In genomic region chr16:88060936-88061335, GRCm38 (mm10) we compare ENCODE assay signal across 17 mouse cellular contexts.
"Had no signal": no experiment of that assay in that cellular context is flagged by ENCODE, and none has a peak within 500 bp of the region (broad histone marks: within the 10 kb centered on the region; RNA-seq: fewer than 3 reads in every experiment).

No protein-coding gene starts in this region.

- H3K36me3 ChIP-seq: lung, embryonic 15.5 days; midbrain, embryonic 13.5 days; midbrain, embryonic 15.5 days; neural tube, embryonic 12.5 days; stomach, embryonic 15.5 days had no signal

- H3K27ac ChIP-seq: lung, embryonic 15.5 days; macrophage; midbrain, embryonic 13.5 days; midbrain, embryonic 15.5 days; neural tube, embryonic 12.5 days; stomach, embryonic 15.5 days; stomach, postnatal 0 days had no signal

- ATAC-seq: liver, postnatal 0 days; lung, postnatal 0 days; midbrain, embryonic 13.5 days; midbrain, embryonic 15.5 days had no signal

- H3K9me3 ChIP-seq: lung, embryonic 15.5 days; midbrain, embryonic 13.5 days; midbrain, embryonic 15.5 days; neural tube, embryonic 12.5 days; stomach, embryonic 15.5 days had no signal

- H3K9ac ChIP-seq: liver, postnatal 0 days; lung, embryonic 15.5 days; midbrain, embryonic 13.5 days; midbrain, embryonic 15.5 days; neural tube, embryonic 12.5 days; stomach, embryonic 15.5 days had no signal

- DNase-seq: liver, postnatal 0 days; lung, adult 2 months; lung, postnatal 14 days; lung, postnatal 36 days; right cerebral cortex, postnatal 14 days; thymus, adult 2 months; thymus, postnatal 36 days had no signal

- H3K4me2 ChIP-seq: lung, embryonic 15.5 days; midbrain, embryonic 11.5 days; midbrain, embryonic 13.5 days; midbrain, embryonic 15.5 days; neural tube, embryonic 12.5 days; stomach, embryonic 15.5 days had no signal

- H3K4me1 ChIP-seq: lung, embryonic 15.5 days; megakaryocyte, embryonic 14.5 days; midbrain, embryonic 13.5 days; midbrain, embryonic 15.5 days; neural tube, embryonic 12.5 days; stomach, embryonic 15.5 days had no signal

- H3K4me3 ChIP-seq: lung, embryonic 15.5 days; megakaryocyte, embryonic 14.5 days; midbrain, embryonic 13.5 days; midbrain, embryonic 15.5 days; neural tube, embryonic 12.5 days; stomach, embryonic 15.5 days had no signal

- H3K27me3 ChIP-seq: lung, embryonic 15.5 days; megakaryocyte, embryonic 14.5 days; midbrain, embryonic 13.5 days; midbrain, embryonic 15.5 days; neural tube, embryonic 12.5 days; stomach, embryonic 15.5 days had no signal
